Mouse (Mus musculus) v-Abl transformed pro-B cells (cell line): ENCODE results near the gene Cyb5d1.

ENCODE experiments used
- in situ Hi-C, 2 experiments: fragments of 400-800 bp; cut with MboI; formaldehyde crosslinking; loops; one replicate each; pipeline ENCODE4 v1.15.1; 2025; ENCODE audit not compliant: unreplicated experiment in 2 of 2

Cyb5d1 gene

GRCm38 (mm10) chr11:69369990-69370816, 25.2 kb downstream of the Cyb5d1 start:
- in situ Hi-C loops: loop anchor here in 1 of 2 experiments (5.0 kb wide), 1 partner anchor 38 kb away; no protein-coding TSS in a partner anchor

GRCm38 (mm10) chr11:69369215-69369989, 26.0 kb downstream of the Cyb5d1 start, which contains the start of gene Chd3:
TSS of gene Chd3 (minus strand) at chr11:69369406.
- in situ Hi-C loops: loop anchor here in 1 of 2 experiments (5.0 kb wide), 1 partner anchor 37 kb away; no protein-coding TSS in a partner anchor

- in situ Hi-C loops: loop anchor here in 1 of 2 experiments (5.0 kb wide), 1 partner anchor 36 kb away; no protein-coding TSS in a partner anchor
Measured at GRCm38 (mm10) chr11:69368356-69369214, 26.8 kb downstream of the Cyb5d1 start.

GRCm38 (mm10) chr11:69367616-69368355, 27.6 kb downstream of the Cyb5d1 start:
- in situ Hi-C loops: loop anchor here in 1 of 2 experiments (5.0 kb wide), 1 partner anchor 35 kb away; no protein-coding TSS in a partner anchor

GRCm38 (mm10) chr11:69366855-69367615, 28.4 kb downstream of the Cyb5d1 start:
- in situ Hi-C loops: loop anchor here in 1 of 2 experiments (5.0 kb wide), 1 partner anchor 35 kb away; no protein-coding TSS in a partner anchor

GRCm38 (mm10) chr11:69366157-69366854, 29.1 kb downstream of the Cyb5d1 start:
- in situ Hi-C loops: loop anchor here in 1 of 2 experiments (5.0 kb wide), 1 partner anchor 34 kb away; no protein-coding TSS in a partner anchor

GRCm38 (mm10) chr11:69365722-69366121, 29.7 kb downstream of the Cyb5d1 start:
- in situ Hi-C loops: loop anchor here in 1 of 2 experiments (5.0 kb wide), 1 partner anchor 33 kb away; no protein-coding TSS in a partner anchor

- in situ Hi-C loops: loop anchor here in 1 of 2 experiments (5.0 kb wide), 1 partner anchor 33 kb away; no protein-coding TSS in a partner anchor
Measured at GRCm38 (mm10) chr11:69364910-69365309, 30.5 kb downstream of the Cyb5d1 start.

- in situ Hi-C loops: no loop called here
Measured at GRCm38 (mm10) chr11:69364376-69364775, 31.1 kb downstream of the Cyb5d1 start.

- in situ Hi-C loops: no loop called here
Measured at GRCm38 (mm10) chr11:69362479-69362878, 33.0 kb downstream of the Cyb5d1 start.

GRCm38 (mm10) chr11:69362021-69362420, 33.4 kb downstream of the Cyb5d1 start:
- in situ Hi-C loops: no loop called here

- in situ Hi-C loops: no loop called here
Measured at GRCm38 (mm10) chr11:69357690-69358089, 37.7 kb downstream of the Cyb5d1 start.

GRCm38 (mm10) chr11:69356544-69356943, 38.9 kb downstream of the Cyb5d1 start:
- in situ Hi-C loops: no loop called here

- in situ Hi-C loops: no loop called here
Measured at GRCm38 (mm10) chr11:69346441-69346840, 49.0 kb downstream of the Cyb5d1 start.
